Comparison of ENCODE assay signal across 24 mouse cellular contexts in the genomic region with DNA sequence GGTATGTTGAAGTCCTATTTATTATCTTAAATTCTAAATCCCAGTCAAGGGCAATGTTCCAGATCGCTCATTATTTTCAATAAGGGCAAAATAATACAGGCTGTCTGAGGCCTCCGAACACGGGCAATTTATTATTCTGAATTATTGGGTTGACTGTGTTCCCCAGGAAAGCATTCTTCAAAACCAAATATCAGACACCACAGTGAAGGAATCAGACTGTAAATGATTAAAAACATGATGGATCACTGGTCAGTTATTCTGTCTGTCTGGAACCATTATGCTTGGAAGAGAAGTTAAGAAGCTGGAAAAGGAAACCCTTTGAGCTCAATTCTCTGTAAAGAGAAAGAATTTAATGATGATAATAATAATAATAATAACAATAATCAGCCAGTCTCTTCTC.
"Had no signal": no experiment of that assay in that cellular context is flagged by ENCODE, and none has a peak within 500 bp of the region (broad histone marks: within the 10 kb centered on the region; RNA-seq: fewer than 3 reads in every experiment).

No protein-coding gene starts in this region.

- H3K4me1 ChIP-seq: heart, embryonic 10.5 days; heart, embryonic 12.5 days; hindbrain, embryonic 10.5 days; intestine, embryonic 15.5 days; limb, embryonic 12.5 days had no signal

- H3K9ac ChIP-seq: heart, embryonic 12.5 days; hindbrain, embryonic 13.5 days; intestine, embryonic 15.5 days; limb, embryonic 12.5 days had no signal

- H3K4me3 ChIP-seq: gastrocnemius, adult 2 months; heart, embryonic 10.5 days; heart, embryonic 12.5 days; hindbrain, embryonic 10.5 days; hindbrain, embryonic 13.5 days; intestine, embryonic 15.5 days; layer of hippocampus, adult 2 months; left cerebral cortex, adult 2 months; limb, embryonic 10.5 days; limb, embryonic 12.5 days had no signal

- H3K9me3 ChIP-seq: heart, embryonic 10.5 days; heart, embryonic 12.5 days; hindbrain, embryonic 10.5 days; hindbrain, embryonic 13.5 days; intestine, embryonic 15.5 days; limb, embryonic 10.5 days; limb, embryonic 12.5 days had no signal

- H3K36me3 ChIP-seq: heart, embryonic 10.5 days; heart, embryonic 12.5 days; hindbrain, embryonic 10.5 days; hindbrain, embryonic 13.5 days; intestine, embryonic 15.5 days; limb, embryonic 10.5 days; limb, embryonic 12.5 days had no signal

- H3K4me2 ChIP-seq: heart, embryonic 12.5 days; hindbrain, embryonic 13.5 days; intestine, embryonic 15.5 days; limb, embryonic 12.5 days had no signal

- H3K27ac ChIP-seq: gastrocnemius, adult 2 months; heart, embryonic 10.5 days; intestine, embryonic 15.5 days; layer of hippocampus, adult 2 months; left cerebral cortex, adult 2 months; limb, embryonic 10.5 days; limb, embryonic 12.5 days had no signal

- ATAC-seq: hindbrain, embryonic 16.5 days; inflammation-experienced regulatory T-cells, adult 6 months; intestine, embryonic 15.5 days; intestine, postnatal 0 days had no signal

- H3K27me3 ChIP-seq: heart, embryonic 12.5 days; hindbrain, embryonic 13.5 days; intestine, embryonic 15.5 days; limb, embryonic 12.5 days had no signal

- DNase-seq: gastrocnemius, adult 2 months; gastrocnemius, postnatal 10 days; gastrocnemius, postnatal 25 days; heart, adult 18-20 months; heart, postnatal 10 days; heart, postnatal 4 days; kidney, adult 18-20 months; kidney, adult 8-10 months; kidney, postnatal 10 days; kidney, postnatal 25 days; kidney, postnatal 4 days; liver had no signal
